Mouse (Mus musculus): ENCODE measurements at regions not wholly inside any gene's neighbourhood (a gene's known extent, or its start where the extent isn't known, plus 50 kb on each side); places are given as distances from the start of the nearest gene placed in this dataset.

- DNase-seq: no peak
Observed at GRCm38 (mm10) chr1:82068571-82068970, 164.3 kb upstream of the Gm9747 start.

DNA sequence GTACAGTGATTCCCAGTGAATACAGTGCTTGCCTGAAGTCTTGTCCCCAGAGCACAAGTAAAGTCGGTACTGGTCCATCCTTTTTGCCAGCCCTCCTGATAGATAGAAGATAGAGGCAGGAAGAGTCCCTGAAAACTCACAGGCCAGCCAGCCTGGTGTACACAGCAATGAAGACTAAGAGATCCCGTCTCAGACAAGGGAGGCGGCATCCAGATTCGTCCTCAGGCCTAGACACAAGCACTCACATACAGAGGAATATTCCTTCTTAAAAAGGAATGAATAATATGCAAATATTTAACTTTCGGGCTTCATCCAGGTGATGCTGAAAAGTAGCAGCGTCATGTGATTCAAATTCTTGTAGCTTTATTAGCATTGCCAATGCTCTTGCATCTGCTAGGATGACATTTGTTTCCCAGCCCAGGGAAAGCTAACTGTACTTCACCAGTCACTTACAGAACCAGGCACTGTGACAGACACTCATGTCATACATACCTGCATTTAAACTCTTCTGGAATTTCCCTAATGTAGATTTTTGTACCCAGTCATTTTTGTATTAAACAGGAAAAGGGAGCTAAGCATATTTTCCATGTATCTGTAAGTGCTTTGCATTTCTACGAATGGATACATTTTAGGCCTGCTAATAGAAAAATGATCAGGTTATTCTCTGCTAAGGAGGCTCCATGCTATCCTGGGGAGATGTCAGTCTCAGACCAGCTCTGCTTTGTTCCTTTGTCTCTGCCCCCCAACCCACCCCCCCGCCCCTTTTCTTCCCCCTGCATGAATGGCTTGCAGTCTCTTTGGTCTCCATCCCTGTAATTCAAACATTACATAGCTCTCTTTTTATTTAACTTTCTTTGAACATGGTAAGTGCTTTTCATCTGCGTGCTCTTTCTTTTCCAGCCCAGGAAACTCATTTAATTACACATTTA, 162.5 kb upstream of the Gm9747 start:
- DNase-seq: no peak

- DNase-seq: no peak
Observed at GRCm38 (mm10) chr1:82089136-82089839, 143.6 kb upstream of the Gm9747 start.

- DNase-seq: no peak
Observed at GRCm38 (mm10) chr1:82095101-82095500, 137.8 kb upstream of the Gm9747 start.

DNA sequence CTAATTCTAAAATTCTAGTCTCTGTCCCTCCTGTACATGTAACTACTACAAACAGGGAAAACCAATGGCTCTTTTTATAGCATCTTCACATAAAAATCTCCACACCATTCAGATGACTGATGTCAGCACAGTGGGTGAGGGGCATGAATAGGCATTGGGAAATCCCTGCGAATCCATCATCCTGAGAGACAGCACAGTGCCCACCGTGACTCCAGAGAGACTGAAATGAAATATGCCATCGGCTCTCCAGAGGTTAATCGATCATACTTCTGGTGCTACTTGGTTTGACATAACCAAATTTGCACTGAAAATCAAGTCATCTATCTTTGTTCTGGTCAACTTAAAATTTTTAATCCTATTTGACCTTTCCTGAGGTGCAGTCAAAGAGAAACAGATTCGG, 126.2 kb upstream of the Gm9747 start:
- DNase-seq: no peak

- peak; percentile 14 for DNase-seq
Observed at GRCm38 (mm10) chr1:82110071-82110635, 122.8 kb upstream of the Gm9747 start.

DNA sequence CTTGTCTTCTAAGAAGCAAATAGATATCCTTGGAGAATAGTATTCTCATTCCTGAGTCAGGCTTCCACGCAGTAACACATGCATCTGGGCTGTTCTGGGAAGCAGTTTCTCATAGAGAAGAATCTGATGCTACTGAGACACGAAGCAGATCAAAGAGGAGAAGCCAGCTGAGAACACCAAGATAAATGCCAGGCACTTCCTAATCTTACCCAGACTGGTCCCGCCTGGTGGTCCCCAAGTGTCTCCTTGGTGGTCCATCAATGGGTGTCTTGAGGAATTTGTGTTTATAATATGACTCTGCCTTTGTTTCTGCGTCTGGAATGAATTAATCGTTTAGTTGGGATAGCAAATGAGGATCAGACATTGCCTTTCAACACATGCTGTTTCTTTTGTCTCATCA, 120.5 kb upstream of the Gm9747 start:
- DNase-seq: no peak

DNA sequence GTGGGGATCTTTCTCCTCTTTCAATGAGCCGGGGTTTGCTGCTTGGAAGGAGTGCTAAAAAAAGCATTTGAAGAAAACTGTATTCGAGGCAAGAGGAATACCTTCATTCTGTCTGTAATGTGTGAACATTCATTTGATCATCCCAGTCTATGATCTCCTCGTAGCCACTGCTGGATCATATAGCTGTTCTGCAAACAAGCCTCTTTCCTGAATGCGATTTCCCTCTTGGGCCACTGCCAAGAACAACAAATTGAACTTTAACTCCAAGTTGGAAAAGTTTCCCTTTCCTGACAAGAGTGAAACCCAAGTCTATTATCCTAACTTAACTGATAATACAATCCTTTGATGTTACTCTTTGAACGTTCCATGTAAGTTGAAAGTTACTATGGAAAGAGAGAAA, 108.4 kb upstream of the Gm9747 start:
- DNase-seq: peak; percentile 32

DNA sequence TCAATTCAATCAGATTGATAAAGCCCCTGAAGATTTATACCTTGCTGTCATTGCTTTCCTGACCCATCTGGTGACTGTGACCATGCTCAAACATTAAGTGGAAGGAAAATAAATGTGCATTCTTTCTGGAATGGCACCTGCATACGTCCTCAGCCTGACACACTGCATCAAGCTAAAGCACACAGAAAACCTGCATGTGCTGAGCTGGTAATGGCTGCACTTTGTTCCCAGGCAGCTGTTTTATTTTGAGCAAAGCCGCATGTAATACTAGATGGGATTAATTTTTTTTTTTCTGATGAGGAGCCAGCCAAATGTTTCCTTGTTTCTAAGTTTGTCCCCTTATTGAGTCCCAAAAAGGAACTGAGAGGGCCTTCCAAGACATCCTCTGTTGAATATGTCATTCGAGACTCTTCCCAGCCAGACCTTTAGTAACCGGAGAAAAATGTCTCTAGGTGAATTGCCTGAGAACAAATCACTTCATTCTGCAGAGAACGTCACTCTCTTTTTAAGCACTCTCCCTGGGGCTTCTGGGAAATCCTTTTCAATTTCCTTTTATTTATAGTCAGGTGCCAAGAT, 103.1 kb upstream of the Gm9747 start:
- DNase-seq: no peak

DNA sequence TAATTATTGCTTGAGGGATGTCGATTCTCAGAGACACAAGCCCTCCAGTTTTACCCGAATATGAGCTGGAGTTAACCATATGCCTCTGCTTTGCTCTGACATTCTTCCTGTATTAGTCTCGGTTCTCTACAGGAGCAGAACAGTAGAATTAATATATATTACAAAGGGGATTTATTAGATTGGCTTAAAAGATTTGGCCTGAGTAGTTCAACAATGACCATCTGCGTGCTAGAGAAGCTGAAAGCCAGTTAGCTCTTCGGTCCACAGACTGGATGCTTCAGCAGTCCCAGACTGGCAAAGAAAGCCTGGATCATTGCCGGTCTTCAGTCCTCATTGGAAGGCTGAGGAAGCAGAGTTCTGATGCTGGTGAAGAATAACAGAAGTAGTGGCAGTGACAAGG, 100.4 kb upstream of the Gm9747 start:
- no peak for DNase-seq

- peak; percentile 15 for DNase-seq
Observed at GRCm38 (mm10) chr1:82134938-82135337, 98.0 kb upstream of the Gm9747 start.

- peak; percentile 28 for DNase-seq
Observed at GRCm38 (mm10) chr1:82135761-82136331, 97.1 kb upstream of the Gm9747 start.

GRCm38 (mm10) chr1:82145256-82145655, 87.7 kb upstream of the Gm9747 start:
- DNase-seq: no peak

GRCm38 (mm10) chr1:82150219-82151128, 82.4 kb upstream of the Gm9747 start:
- peak; percentile 64 for DNase-seq

DNA sequence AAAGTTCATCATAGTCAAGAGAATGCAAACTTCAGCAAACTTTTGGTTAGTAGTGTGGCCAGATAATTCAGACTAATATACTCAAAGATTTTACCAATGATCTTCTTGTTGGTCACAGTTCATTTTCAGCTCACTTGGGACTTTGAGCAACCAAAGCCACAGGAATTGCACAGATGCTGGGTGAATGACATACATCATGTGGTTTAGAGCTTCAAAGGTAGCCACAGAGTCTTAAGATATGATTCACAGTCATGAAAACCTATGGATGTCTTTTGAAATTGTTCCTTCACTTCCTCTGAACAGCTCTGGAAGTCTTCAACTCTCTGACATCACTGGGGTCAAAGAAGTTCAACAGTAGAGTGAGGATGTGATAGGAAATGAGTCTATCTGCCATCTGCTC, 77.0 kb upstream of the Gm9747 start:
- no peak for DNase-seq

GRCm38 (mm10) chr1:82157013-82157412, 75.9 kb upstream of the Gm9747 start:
- DNase-seq: no peak

- DNase-seq: no peak
Observed at GRCm38 (mm10) chr1:82158466-82158865, 74.4 kb upstream of the Gm9747 start.

GRCm38 (mm10) chr1:82159201-82159600, 73.7 kb upstream of the Gm9747 start:
- DNase-seq: peak; percentile 10

GRCm38 (mm10) chr1:82162926-82163325, 70.0 kb upstream of the Gm9747 start:
- no peak for DNase-seq

DNA sequence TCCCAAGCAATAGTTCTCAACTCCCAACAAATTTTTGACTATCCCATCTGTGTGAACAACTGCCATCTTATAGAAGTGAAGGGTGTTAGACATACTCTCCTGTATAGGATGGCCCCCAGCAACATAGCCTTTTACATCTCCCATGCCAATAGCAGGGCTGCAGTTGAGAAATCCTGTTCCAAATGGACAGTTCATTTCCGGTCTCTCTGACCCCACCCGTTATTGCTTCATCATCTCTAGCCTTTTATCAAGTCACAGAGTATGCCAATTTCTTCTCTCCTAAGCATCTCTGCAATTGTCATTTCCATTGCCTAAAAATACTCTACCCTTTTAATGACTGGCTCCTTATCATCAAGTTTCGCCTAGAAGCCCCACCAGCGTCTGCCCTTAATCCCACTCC, 64.8 kb upstream of the Gm9747 start:
- DNase-seq: no peak

DNA sequence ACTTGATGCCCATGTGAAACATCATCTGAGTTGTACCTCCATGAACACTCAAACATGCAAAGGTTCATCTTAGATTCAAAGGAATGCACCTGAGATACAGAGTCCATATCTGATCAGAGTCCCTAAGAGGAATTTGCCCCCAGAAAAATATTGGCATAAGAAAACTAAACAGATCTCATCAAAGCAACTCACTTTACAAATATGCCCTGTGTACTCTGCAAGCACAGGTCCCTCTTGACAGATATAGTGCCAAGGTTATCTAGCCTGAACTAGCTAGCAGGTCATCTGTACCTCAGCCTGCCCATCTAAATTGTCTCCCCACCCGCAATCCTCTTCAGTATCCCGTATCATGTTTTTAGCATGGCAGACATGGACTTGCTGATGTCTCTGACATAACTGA, 64.0 kb upstream of the Gm9747 start:
- DNase-seq: no peak

DNA sequence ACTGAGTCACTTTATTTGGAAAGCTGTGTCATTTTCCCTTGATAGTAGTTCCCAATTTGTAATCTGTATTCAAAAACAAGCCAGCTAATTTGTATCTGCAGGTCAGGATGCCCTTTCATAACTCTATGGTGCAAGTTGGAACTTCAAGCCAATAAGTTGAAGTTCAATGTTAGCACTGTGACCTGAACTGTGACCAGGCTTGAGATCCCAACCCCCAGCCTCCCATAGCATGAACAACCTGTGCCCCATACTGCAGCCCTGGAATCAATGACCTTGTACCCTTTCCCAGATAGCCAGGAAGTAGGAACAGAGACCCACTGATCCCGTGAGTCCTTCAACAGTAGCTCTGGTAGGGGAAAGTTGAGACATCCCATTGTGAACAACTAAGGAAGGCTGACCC, 52.5 kb upstream of the Gm9747 start:
- no peak for DNase-seq
